Mouse (Mus musculus) CH12.LX (cell line): ENCODE data around the gene Wt1.

Source experiments
- CTCF ChIP-seq, 2 experiments: IDR thresholded peaks in 1 of 2; conservative IDR thresholded peaks in 1 of 2; 2 replicates each; pipeline ENCODE4 v1.5.1; 2011 to 2012; ENCODE audit warnings: low read depth in 2 of 2, low read length in 2 of 2, improper control_type of control experiment in 1 of 2, inconsistent platforms in 1 of 2, mild to moderate bottlenecking in 1 of 2, moderate library complexity in 1 of 2
- MAZ ChIP-seq: IDR thresholded peaks from 2 replicates; pipeline ENCODE4 v1.6.1; 2012; ENCODE audit warnings: low read depth, mild to moderate bottlenecking, inconsistent platforms, low read length, improper control_type of control experiment, moderate library complexity
- POLR2A ChIP-seq: IDR thresholded peaks from 2 replicates; pipeline ENCODE4 v1.6.1; 2011; ENCODE audit warnings: low read depth, mild to moderate bottlenecking, improper control_type of control experiment, low read length
- SMC3 ChIP-seq: IDR thresholded peaks from 2 replicates; pipeline ENCODE4 v1.6.1; 2011; ENCODE audit warnings: low read depth, low read length, improper control_type of control experiment
- USF2 ChIP-seq: conservative IDR thresholded peaks from 2 replicates; pipeline ENCODE4 v1.6.1; 2011; ENCODE audit warnings: low read depth, low read length, improper control_type of control experiment

- TF ChIP-seq CTCF (conservative IDR thresholded peaks at IDR 0.05 in 1 of 2, IDR thresholded peaks at IDR 0.05 in 1 of 2; ENCODE audit: low read depth in 2 of 2, low read length in 2 of 2) = no peak
- no peak for TF ChIP-seq POLR2A
- TF ChIP-seq MAZ = no peak
- no peak for TF ChIP-seq SMC3
- no peak for TF ChIP-seq USF2
Observed at GRCm38 (mm10) chr2:105077151-105077550, 49.2 kb upstream of the Wt1 start.
